Mouse (Mus musculus): ENCODE measurements at regions not wholly inside any gene's neighbourhood (a gene's known extent, or its start where the extent isn't known, plus 50 kb on each side); places are given as distances from the start of the nearest gene placed in this dataset.
"Not testable (repeated sequence)": the region's sequence is repeated elsewhere in the genome, so short reads cannot be mapped to it uniquely, and the experiment has no call there.

DNA sequence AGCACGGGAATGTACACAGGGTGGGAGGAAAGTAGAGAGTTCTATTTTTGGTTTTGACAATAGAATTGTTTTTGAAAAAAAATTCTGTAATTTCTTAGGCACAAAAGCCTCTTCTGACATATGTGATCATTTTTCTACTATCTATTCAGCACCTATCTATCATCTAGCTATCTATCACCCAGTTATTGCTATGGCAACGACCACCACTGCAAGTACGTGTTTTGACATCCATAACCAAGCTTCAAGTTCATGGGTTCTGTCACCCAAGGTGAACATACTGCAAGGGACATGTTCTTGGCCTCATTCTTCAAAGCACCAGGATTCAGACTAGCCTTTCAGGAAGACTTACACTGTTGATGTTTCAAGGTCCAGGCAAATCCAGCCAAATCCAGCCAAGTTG, 238.4 kb upstream of the Rarb start:
- DNase-seq (ENCODE audit: low spot score in 2 of 2), result no peak

DNA sequence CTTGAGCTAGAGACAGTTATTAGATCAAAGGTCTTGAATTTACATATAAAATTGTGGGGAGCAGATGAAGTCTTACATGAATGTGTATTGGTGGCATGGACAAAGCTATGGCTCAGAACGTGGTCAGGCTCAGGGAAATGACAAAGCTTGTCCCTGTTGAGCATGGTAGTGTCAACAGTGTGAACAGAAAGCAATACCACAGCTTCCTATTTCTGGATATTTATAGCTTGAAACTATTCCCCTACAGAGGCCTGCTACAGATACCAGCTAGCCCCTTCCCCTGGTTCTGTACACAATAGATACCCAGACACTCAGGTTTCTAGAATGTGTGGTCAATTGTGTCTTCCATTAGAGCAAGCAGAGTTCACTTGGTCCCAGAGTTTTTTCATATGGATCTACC, 236.8 kb upstream of the Rarb start:
- no peak for DNase-seq (ENCODE audit: low spot score in 2 of 2)

DNA sequence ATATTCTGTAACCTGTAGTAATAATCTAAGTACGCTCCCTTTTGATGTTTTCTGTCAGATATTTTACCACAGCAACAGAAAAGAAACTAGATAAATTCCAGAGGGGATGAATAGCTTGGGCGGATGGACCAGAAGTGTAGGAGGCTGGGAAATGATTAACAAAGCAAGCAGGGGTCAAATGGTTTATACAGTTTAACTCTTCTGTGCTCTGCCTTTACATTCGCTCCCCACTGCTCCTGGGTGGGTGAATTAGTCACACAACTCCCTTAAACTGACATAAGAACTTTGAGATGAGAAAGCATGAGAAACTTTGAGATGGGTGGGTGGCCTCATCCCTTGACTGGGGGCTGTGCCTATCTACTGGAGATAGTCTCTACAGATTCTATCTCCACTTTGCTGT, 235.4 kb upstream of the Rarb start:
- no peak for DNase-seq (ENCODE audit: low spot score in 2 of 2)

DNA sequence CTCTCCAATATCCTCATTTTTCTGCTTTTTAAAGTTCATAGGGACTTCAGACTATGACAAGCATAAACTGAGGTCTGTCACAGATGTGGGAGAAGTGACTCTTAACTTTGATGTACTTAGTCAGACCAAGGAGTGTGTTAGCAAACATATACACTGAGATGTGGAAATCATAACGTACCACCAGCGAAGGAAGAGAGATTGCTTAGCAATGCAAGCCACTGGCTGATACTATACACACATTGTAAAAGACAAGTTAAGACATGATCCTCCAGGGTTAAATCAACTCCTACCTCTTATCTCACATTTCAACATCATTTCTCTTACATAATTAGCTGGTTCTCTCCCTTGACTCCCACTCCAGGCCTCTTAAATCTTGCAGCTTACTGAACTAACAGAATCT, 227.9 kb upstream of the Rarb start:
- DNase-seq (ENCODE audit: low spot score in 2 of 2), result no peak

DNA sequence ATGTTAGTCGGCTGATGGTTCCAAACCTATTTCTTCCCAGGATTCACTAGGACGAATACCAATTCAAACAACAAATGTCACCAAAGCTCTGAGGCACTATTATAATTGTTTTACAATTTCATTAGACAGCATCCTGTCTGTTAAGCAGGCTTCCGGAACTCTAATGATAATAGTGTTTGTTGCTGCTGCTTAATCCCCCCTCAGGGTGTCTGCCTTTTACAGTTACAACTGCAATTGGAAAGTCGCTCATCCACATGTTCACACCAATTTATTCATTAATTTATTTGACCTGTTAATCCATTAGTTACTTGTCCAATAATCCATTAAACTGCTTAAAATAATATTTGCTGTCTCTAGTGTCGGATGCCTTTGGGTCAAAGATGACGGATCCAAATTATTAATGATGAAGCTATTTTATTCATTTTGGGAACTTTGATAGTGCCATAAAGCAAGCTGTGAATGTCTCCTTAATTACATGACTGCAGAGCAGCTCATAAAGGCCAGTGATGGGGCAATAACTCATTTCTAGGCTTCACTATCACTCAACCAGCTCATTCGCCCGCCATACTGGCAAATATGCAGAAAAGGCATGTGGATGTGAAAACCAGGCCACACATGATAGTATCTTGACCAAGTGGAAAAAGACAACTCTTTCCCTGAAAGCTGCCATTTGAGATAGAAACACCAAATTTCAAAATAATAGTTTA, 226.6 kb upstream of the Rarb start:
- DNase-seq (ENCODE audit: low spot score in 2 of 2), result no peak

DNA sequence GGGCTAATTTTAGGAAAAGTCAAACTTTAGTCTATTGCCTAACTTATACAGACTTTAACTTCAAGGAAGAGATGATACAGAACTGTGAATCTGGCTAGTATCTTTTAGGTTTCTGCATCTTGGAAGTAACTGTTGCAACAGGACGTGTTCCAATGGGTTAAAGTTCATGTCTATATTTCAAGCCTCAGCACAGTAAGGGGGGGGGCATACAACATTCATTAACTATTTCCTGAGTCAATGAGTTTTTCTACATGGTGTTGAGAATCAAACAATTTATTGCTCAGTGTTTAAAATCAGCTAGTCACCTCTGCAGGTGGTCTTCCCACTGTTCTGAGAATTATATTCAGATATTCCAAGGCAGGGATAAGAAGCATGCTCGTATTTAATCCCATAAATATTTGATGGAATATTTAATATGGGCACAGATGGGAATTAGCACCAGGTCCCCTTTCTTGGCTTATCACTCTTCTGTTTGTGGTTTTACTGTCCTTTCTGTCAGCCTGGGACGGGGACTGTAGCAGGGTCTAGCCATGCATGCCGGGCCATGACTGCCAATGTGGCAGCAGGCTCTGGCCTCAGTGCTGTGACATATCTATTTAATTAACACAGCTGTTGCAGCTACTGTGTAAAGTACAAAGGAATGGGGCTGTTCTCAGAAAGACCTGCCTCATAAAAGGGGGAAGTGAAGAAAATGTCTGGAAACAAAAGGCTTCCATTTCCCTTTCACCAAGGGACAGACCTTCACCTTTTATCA, 201.8 kb upstream of the Rarb start:
- DNase-seq (ENCODE audit: low spot score in 2 of 2), result no peak

DNA sequence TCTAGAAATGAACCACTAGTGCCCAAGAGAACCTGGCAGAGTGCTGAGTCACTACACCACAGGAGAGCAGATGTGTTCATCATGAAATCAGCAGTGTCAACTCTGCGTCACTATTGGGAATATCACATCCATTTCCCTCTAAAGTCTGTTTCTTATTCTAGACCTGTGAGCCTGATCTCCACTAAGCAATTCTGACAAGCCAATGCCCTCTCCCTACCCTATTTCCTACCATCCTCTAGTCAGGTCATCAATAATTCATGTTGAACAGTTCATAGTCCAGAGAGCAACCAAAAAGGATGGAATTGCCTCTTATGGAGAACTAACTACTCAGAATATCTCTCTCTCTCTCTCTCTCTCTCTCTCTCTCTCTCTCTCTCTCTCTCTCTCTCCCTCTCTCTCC, 194.0 kb upstream of the Rarb start:
- no peak for DNase-seq (ENCODE audit: low spot score in 2 of 2)

DNA sequence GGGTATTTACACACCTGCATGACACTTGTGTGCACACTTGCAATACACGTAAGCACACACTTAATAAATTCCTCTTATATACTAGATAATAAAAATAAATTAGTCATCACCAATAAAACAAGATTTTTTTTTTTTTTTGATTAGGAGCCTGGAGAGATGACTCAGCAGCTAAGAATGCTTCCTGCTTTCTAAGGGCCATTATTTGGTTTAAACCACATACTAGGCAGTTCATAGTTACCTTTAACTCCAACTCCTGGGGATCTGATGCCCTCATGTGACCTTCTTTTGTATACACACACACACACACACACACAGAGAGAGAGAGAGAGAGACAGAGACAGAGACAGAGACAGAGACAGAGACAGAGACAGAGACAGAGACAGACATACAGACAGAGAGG, 193.2 kb upstream of the Rarb start:
- no peak for DNase-seq (ENCODE audit: low spot score in 2 of 2)

DNA sequence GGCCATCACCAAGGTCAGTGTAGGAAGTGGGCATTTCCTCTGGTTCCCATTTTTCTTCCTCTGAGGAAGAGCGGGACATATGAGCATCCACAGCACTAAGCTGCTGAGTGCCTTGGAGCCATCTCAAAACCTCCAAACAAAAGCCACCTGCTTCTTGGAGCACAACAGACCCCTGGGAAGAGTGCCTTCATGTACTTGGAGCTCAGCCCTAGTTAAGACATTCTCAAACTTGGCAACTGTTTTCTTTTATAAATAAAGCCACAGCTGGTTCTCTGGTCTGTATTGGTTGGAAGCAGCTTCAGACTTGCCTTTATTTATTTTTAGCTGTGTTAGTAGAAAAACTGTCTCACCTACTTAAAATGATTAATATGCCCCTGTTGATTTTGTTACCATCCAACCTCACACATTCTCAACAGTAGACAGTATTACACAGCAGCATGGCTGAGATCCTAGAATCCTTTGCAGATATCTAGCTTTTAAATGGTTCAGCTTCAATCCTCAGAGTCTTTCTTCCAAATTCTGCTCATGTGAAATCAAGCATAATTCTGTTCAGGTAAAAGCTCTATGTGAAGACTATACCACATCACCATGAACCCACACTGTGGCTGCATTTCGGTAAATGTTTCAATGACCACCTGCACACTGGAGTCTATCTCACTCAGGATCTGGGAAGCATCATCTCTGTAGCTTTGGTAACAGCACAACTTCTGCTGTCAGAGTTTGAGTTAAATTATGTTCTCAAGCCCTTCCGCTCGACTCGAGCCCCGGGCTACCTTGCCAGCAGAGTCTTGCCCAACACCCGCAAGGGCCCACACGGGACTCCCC, 186.4 kb upstream of the Rarb start:
- DNase-seq (ENCODE audit: low spot score in 2 of 2), result no peak

DNA sequence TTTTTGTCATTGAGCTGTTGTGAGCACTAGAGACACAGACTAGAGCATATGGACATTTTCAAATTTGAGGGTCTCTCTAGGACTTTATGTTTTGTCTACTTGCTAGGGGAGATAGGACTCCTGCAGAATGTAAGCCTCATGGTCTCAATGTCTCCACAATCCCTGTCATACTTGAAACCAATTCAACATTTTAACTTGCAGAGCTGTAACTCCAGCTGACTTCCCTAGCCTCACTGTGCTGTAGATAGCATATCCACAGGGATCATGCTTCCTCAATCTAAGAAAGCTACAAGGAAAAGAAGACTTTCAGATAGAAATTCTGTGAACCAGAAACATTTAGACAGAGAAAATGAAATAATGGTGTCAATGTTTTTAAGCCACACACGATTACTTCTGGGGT, 185.8 kb upstream of the Rarb start:
- no peak for DNase-seq (ENCODE audit: low spot score in 2 of 2)

DNA sequence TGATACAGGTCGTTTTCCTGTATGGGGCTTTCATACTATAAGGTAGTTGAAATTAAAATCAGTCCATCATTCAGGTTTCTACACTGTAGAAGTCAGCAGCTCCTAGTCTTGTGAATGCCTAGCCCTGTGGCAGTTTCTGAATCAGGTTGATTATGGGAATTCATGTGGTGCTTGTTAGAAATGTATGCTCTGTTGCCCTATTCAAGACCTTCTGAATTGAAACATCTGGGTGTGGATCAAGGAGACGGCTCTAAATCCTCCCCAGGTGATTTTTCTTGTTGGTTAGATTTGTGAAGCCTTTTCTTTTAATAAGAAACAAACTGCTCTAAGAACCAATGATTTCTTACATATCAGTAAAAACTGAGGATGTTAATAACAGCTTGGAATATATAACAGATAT, 177.8 kb upstream of the Rarb start:
- DNase-seq (ENCODE audit: low spot score in 2 of 2), result no peak

DNA sequence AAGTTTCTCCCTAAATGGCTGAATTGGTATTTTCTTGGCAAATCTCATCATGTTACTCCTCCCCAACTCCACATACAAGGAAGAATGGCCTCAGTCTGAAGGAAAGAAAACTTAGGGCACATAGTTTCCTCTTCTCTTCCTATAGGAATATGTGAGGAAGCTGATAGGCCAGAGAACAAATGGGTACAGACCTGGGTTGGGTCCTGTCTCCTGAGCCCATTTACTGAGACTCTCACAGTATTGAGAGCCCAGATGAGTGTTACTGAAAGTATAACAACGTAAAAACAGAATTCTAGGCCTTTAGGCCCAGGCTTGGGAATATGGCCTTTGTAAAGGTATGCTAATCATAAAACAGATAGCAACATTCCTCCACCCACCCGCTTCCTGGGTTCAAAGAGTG, 152.0 kb upstream of the Rarb start:
- not testable (repeated sequence) for DNase-seq (ENCODE audit: low spot score in 2 of 2)

DNA sequence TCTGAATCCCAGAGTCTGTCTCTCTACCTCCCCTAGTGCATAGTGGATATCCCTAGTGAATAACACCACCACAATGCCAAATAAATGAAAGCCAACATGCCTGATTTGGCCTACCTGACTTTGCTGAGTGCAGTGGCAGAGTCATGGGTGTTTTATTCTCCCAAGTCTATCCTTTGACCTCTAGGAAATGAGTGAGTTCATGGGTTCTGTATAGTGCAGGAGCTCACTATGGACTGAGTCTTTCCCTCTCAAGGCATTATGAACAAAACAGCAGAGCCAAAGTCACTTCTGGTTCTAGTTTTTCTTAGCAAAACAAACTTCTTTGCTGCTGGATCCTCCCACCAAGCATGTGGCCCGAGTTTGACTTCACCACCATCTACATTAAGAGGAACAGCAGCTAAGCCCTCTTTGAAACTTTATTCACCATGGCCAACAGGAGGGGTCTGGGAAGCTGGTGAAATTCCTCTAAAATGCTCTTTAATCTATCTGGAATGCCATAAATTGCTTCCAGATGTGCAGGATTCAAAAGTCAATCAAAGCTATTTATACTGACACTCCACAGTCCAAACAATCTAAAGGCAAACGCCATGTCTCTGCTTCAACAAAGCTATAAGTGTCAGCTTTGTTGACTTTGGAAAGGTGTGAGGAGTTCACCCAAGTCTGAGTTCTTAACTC, 145.9 kb upstream of the Rarb start:
- DNase-seq (ENCODE audit: low spot score in 2 of 2), result no peak

DNA sequence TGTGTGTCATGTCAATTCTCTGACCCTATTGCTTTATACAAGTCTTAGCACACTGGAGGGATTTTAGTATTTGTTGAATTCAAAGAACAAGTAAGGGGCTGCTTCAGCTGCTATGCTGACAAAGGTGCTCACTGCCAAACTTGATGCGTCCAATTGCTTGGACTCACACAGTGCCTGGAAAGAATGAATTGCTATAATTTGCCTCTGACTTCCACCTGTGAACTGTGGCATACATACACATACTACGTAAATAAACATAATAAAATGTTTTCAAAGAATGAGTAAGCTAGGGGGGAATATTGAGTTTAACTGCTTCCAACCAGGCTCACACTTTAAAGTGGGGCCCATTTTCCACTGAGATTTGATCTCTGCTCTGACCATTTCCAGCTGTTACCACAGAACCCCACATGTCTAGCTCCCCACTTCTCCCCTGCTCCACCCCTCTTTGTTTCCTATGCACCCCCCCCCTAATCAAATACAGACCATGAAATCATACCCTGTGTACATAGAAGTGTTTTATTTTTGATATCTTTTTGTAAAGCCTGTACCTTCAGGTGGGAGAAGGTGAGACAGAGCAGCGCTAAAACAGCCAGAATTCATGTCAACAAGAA, 143.4 kb upstream of the Rarb start:
- no peak for DNase-seq (ENCODE audit: low spot score in 2 of 2)

DNA sequence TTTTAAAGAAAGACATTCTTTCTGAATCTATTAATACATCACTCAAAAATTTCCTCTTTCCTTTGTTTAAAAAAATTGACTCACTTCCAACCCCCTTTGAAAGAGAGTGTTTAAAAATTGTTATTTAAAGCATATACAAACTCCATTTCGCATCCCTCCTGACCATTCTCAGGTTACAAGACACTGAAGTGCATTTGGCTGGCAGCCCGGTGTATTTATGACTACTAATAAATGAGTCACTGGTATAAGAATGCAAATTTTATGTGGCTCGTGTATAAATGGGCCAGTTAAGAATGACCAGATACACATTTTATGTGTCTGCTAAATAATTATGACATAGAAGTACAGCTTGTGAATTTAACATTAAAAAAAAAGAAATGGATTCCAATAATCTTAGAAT, 138.8 kb upstream of the Rarb start:
- DNase-seq (ENCODE audit: low spot score in 2 of 2), result no peak

DNA sequence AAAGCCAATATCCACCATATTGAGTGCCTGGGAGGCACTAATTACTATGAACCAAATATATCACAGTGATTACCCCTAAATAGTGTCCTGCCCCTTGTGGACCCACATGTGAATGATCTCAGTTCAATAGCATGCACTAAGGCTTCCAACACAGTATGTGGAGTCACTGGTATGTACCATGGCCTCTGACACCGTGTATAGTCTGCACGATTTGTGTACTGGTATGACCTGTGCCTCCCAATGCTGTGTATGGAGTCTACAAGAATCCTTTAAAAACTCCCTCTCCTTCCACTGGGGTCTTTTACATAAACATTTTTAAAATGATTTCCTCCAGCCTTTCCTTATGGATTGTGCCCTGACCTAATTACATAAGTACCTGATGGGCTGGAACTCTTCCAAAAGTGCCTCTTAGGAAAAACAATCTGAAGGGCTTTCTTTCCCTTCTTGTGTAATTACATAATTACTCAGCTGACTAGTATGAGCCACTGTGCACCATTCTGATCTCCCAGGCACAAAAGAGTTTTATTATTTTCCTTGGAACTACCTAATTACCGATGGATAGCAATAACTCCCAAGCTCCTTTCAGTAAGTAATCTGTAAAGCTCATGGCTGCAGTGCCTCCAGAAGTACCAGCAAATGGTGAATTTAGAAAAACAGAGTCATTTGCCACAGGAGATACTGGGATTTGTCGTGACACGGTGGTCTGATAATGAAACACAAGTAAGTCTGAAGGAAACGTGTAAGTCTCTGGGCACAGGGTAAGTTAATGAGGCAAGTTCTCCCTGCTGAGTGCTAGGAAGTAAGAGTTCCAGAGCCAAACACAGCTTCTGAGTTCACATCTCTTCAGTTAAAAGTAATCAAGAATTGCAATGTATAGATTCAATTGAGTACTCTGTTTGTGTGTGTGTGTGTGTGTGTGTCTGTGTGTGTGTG, 135.8 kb upstream of the Rarb start:
- no peak for DNase-seq (ENCODE audit: low spot score in 2 of 2)

DNA sequence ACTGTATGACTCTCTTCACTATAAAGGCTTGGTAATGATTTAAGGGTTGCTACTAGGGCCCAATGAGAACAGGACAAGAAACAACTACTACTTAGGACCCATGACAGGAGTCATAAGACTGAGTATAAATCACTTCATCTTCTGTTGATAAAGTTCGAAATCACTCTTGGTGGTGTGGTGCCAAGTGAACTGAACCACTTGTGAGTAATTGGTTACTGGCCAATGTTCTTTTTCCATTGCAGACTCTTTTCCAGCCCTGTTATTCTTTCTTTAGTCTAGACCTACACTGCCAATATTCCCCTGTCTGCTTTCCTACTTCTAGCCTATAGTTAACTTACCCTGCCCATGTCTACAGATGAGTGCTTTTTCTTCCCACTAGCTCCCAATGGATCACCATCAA, 129.8 kb upstream of the Rarb start:
- no peak for DNase-seq (ENCODE audit: low spot score in 2 of 2)

DNA sequence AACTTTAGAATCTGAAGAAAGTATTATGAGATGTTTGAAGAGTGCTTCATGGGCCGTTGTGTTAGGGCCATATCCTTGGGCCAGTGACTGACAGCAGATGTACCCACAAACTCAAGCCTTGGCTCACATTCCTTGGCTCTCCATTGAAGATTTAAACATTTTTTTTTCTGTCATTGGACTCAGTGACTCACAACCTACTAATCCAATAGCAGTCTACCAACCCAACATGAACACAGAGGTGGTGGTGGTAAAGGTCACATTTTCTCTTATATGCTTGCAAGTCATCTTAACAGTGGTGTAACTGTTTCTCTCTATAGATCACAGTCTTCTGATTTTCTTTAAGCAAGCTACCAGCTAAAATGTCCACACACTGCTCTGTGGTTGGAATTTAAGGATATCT, 125.5 kb upstream of the Rarb start:
- no peak for DNase-seq (ENCODE audit: low spot score in 2 of 2)

DNA sequence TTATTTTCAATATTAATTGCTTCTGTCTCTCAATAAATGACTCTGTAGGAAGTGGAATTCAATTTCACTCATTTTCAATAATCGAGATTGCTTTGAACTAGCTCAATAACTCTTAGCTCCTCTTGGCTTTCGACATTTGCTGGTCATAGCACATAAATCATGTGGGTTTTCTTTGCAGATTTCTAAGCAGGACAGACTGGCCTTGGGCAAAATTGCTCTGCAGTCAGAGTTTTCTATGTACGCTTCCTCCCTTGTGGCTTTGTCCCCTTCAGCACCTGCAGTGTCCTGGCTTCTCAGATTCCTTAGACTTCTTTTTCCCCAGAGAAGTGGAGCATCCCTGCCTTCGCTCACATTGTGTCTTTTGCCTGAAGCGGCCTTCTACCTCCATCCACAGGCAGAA, 124.6 kb upstream of the Rarb start:
- DNase-seq (ENCODE audit: low spot score in 2 of 2), result no peak

DNA sequence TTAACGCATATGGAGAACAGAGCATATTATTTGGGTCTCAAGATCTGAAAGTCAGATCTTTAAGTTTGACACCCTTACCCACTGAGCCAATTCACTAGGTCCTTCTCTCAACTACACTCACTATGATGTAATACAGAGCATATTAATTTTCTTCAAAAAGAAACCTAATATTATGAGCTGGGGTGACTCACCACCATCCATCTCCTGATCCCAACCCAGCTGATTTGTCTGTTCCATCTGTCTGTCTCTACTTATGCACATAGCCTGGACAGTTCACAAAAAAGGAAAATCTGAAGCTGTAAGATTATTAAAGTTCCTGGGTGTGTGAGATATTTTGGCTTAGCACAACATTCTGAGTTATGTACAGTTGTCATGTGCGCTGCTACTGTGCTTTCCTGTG, 108.2 kb upstream of the Rarb start:
- DNase-seq (ENCODE audit: low spot score in 2 of 2), result no peak

All from cerebellum, postnatal 4 days (tissue).